Mouse (Mus musculus): ENCODE data around the gene Tatdn2. TPM values are rescaled to one million over a fixed set of nuclear protein-coding genes. Genes with fewer than 3 reads are reported as not detected.
"Not testable (repeated sequence)": the region's sequence is repeated elsewhere in the genome, so short reads cannot be mapped to it uniquely, and the experiment has no call there.

The Tatdn2 gene
- polyA plus RNA-seq, 1 experiment from 2014 or later, result 0.87 TPM

DNA sequence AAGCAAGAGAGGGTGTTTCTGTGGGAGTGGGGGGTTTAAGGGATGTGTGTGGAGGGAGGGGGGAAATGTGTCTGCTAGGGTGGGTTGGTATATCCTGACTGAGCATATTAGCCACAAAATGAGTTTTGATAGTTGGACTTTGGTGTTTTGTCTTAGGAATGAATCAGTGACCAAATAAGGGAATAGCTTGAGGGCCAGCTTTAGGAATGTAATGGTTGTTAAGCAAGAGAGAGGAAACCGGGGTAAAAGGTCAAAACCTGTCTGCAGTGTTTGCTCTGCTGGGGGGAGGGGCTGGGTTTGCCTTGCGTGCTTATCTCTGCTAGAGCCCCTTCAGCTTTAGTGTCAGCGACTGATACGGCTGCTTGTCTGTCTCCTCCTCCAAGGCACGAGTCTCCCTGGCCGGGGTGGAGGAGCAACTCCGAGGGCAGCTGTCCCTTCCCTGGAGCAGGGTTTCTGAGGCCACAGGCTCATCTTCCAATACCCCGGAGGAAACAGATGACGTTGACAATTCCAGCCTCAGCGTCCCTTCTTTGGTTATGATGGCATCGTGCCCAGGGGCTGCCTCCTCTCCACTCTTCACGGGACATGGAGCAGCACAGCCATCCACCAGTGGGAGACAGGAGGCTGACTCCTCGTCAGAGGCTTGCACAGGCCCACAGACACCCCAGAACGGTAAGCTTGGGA lies 6.3 kb upstream of the Tatdn2 start:
- no peaks in the 10 kb centered on the region for H3K9me3 ChIP-seq (replicated peaks)
- peak; percentile 93 for ATAC-seq (ENCODE audit: insufficient number of reproducible peaks, low FRiP score)
- peaks cover 13% of the 10 kb centered on the region for H3K36me3 ChIP-seq
- H3K4me2 ChIP-seq, result peak overlapping the region; percentile 58
- peak overlapping the region; percentile 28 for H3K4me3 ChIP-seq
- H3K27me3 ChIP-seq (replicated peaks), result no peaks in the 10 kb centered on the region
- under 1% methylated on average over 14 of the region's 14 CpGs for WGBS
- H3K27ac ChIP-seq (ENCODE audit: poor library complexity, severe bottlenecking), result peak overlapping the region; percentile 87
- peak overlapping the region; percentile 34 for H3K9ac ChIP-seq
- peaks cover 59% of the 10 kb centered on the region for H3K4me1 ChIP-seq (replicated peaks)

DNA sequence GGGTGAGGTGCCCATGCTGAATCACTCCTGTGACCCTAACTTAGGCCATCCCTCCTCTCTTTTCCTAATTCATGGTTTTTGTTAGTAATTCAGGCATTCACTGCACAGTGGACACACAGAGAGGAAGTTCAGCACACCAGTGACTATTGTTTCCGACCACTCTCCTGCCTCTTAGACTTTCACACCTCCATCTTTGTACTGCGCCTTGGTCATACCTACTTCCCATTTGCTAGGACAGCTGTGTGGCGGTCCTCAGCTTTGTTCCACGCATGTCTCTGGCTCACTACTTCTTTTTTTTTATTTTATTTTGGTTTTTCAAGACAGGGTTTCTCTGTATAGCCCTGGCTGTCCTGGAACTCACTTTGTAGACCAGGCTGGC lies 5.8 kb upstream of the Tatdn2 start:
- H3K4me3 ChIP-seq, result peak overlapping the region; percentile 28

DNA sequence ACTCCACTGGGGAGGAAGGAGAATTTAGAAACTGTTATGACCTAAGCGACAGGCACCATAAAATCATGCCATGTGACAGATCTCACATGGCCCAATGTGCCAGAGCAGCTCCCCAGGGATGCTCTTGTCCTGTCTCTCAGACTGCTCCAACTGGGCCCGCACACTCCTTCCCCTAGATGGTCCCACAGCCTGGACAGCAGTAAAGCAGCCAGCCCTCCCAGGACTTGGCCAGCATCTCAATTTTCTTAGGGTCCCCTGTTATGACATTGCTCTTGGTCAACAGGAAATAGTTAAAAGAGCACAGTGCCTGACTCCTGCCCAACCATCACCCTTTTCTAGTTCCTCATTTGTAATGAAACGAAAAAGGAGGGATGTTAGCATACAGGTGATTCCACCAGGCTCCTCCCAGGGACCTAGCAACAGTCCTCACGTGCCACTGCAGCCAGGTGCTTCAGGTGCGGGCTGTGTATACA lies 4.2 kb upstream of the Tatdn2 start:
- H3K36me3 ChIP-seq, result peaks cover 13% of the 10 kb centered on the region
- ATAC-seq (ENCODE audit: insufficient number of reproducible peaks, low FRiP score), result no peak
- H3K4me2 ChIP-seq, result peak overlapping the region; percentile 13; the same call in 1 of the 2 replicates
- peaks cover 54% of the 10 kb centered on the region for H3K4me1 ChIP-seq (replicated peaks)
- H3K9me3 ChIP-seq (replicated peaks), result no peaks in the 10 kb centered on the region
- H3K4me3 ChIP-seq, result no peak overlapping the region
- no peak overlapping the region for H3K9ac ChIP-seq
- H3K27ac ChIP-seq (ENCODE audit: poor library complexity, severe bottlenecking), result no peak overlapping the region
- 81% methylated on average over 5 of the region's 5 CpGs for WGBS
- no peaks in the 10 kb centered on the region for H3K27me3 ChIP-seq (replicated peaks)

More for the DNA sequence above, 5.8 kb upstream of the Tatdn2 start:
- Histone ChIP-seq H3K9ac (peak overlapping the region; percentile 34), H3K4me1 (replicated peaks) (peaks cover 64% of the 10 kb centered on the region), H3K27ac (ENCODE audit: poor library complexity, severe bottlenecking) (peak overlapping the region; percentile 87), H3K4me2 (peak overlapping the region; percentile 58), H3K36me3 (peaks cover 13% of the 10 kb centered on the region), H3K27me3 (replicated peaks) (no peaks in the 10 kb centered on the region), H3K9me3 (replicated peaks) (no peaks in the 10 kb centered on the region)
- WGBS, result 56% methylated on average over 4 of the region's 4 CpGs
- ATAC-seq (ENCODE audit: insufficient number of reproducible peaks, low FRiP score), result peak; percentile 19

DNA sequence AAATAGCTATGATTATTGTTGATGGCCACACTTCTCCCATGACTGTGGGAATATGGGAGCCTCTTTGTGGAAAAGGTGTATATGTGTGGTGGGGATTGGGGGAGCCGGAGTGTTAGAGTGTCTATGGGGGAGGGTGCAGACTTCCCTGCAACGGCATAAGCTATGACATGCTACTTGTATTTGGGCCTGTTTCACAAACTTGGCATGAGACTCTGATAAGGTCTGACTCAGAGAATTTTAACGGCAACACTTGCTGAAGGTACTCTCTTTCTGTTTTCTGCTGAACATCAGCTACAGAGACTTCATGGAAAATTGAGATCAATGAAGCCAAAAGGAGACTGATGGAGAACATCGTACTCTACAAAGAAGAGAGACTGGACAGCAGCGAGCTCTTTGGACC lies 3.5 kb upstream of the Tatdn2 start:
- no peaks in the 10 kb centered on the region for H3K27me3 ChIP-seq (replicated peaks)
- no peaks in the 10 kb centered on the region for H3K9me3 ChIP-seq (replicated peaks)
- H3K36me3 ChIP-seq, result peaks cover 13% of the 10 kb centered on the region
- peak overlapping the region; percentile 13 for H3K4me2 ChIP-seq
- H3K27ac ChIP-seq (ENCODE audit: poor library complexity, severe bottlenecking), result no peak overlapping the region
- ATAC-seq (ENCODE audit: insufficient number of reproducible peaks, low FRiP score), result no peak
- H3K9ac ChIP-seq, result no peak overlapping the region
- no peak overlapping the region for H3K4me3 ChIP-seq
- whole genome bisulfite sequencing, result 65% methylated on average over 5 of the region's 5 CpGs
- H3K4me1 ChIP-seq (replicated peaks), result peaks cover 54% of the 10 kb centered on the region

DNA sequence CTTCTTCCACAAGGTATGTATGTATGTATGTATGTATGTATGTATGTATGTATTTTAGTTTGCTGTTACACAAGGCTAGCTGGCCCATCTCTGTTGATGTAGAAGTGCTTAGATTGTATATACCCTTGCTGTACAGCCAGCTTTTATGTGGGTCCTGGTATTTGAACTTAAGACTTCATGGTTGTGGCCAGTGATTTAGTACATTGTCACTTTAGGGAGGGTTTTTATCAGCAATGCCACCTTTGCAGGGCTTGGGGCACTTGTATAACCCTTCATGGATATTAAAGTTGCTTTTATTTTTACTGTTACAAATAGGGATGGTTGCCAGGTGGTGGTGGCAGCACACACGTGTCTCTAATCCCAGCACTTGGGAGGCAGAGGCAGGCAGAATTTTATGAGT lies 1.6 kb upstream of the Tatdn2 start:
- Histone ChIP-seq H3K4me3 (no peak overlapping the region), H3K4me2 (no peak overlapping the region), H3K4me1 (replicated peaks) (peaks cover 65% of the 10 kb centered on the region), H3K9ac (no peak overlapping the region), H3K36me3 (peaks cover 23% of the 10 kb centered on the region), H3K27ac (ENCODE audit: poor library complexity, severe bottlenecking) (no peak overlapping the region), H3K27me3 (replicated peaks) (no peaks in the 10 kb centered on the region), H3K9me3 (replicated peaks) (no peaks in the 10 kb centered on the region)
- WGBS, result 71% methylated on average over 1 of the region's 1 CpGs
- no peak for ATAC-seq (ENCODE audit: insufficient number of reproducible peaks, low FRiP score)

DNA sequence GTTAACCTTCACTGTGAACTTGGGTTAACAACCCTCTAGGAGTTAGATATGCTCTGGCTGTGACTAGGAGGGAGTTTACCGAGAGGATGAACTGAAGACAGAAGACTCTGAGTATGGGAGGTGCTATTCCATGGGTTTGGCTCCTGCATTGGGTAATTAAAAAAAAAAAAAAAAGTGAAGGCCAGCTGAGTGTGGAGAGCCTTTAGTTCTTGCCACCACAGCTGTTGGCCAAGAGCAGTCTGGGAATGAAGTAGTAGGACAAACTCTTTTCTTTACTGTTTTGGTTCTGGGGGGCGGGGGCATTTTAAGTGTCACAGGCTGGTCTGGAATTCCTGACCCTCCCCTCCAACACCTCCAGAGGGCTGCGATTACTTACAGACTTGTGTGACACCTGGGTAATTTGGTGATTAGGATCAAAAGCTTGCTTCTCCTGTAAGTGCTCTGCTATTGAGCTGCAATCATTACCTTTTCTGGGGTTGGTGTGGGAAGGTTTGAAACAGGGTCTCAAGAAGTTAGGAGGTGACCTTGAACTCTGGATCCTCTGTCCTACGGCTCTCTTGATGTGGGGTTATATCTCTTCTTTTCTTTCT lies 989 bp upstream of the Tatdn2 start:
- no peaks in the 10 kb centered on the region for H3K27me3 ChIP-seq (replicated peaks)
- ATAC-seq (ENCODE audit: insufficient number of reproducible peaks, low FRiP score), result no peak
- H3K9ac ChIP-seq, result no peak overlapping the region
- H3K9me3 ChIP-seq (replicated peaks), result no peaks in the 10 kb centered on the region
- peaks cover 26% of the 10 kb centered on the region for H3K36me3 ChIP-seq
- 41% methylated on average over 4 of the region's 4 CpGs for WGBS
- peak overlapping the region; percentile 69; the same call in 1 of the 2 replicates for H3K4me3 ChIP-seq
- peak overlapping the region; percentile 92 for H3K27ac ChIP-seq (ENCODE audit: poor library complexity, severe bottlenecking)
- H3K4me2 ChIP-seq, result peak overlapping the region; percentile 97
- H3K4me1 ChIP-seq (replicated peaks), result peaks cover 61% of the 10 kb centered on the region

DNA sequence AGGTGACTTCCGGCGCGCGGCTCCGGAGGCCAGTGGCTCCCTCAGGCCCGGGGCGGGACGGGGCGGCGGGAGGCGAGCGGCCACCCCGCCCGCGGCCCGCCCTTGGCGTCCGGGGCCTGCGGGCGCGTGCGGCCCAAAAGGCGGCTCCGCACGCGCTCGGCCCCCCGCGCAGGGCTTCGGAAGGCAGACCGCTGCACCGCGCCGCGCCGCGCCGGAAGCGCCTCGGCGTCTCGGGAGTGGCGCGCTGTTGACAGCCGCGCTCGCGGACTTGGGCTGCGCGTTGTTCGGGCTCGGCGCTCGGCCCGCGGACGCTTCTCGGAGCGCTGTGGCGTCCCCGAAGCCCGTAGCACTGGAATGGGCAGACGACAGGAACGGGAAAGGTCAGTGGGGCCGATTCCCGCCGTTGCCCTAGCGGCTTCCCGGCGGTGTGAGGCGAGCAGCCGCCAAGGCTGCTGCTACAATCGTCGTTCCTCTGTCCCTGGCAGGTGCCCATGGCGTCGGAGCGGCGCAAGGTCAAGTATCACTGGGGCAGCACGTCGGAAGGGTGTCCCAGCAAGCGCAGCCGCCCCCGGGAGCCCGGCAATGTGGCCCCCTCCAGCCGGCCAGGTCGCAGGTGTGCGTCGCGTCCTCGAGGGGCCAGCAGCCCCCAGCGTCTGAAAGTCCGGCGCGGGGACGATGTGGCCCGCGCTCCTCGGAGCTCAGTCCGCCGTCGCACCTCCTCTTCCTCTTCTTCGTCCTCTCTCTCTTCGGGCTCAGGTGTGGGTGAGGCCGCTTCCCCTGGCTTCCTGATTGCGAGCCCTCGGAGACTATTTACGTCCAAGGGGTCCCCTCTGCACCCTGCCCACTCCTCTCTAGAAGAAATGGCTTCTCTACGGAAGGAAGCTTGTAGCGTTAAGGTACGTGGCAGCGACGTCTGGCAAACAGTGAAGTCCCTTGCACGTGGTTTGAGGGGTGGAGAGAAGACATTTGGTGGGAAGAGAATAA lies 664 bp downstream of the Tatdn2 start:
- H3K27me3 ChIP-seq (replicated peaks), result no peaks in the 10 kb centered on the region
- H3K36me3 ChIP-seq, result peaks cover 42% of the 10 kb centered on the region
- no peaks in the 10 kb centered on the region for H3K9me3 ChIP-seq (replicated peaks)
- under 1% methylated on average over 104 of the region's 113 CpGs for WGBS
- peak overlapping the region; percentile 97 for H3K4me2 ChIP-seq
- H3K27ac ChIP-seq (ENCODE audit: poor library complexity, severe bottlenecking), result peak overlapping the region; percentile 92
- peaks cover 50% of the 10 kb centered on the region for H3K4me1 ChIP-seq (replicated peaks)
- peak overlapping the region; percentile 96 for H3K9ac ChIP-seq
- no peak for ATAC-seq (ENCODE audit: insufficient number of reproducible peaks, low FRiP score)
- peak overlapping the region; percentile 69 for H3K4me3 ChIP-seq

DNA sequence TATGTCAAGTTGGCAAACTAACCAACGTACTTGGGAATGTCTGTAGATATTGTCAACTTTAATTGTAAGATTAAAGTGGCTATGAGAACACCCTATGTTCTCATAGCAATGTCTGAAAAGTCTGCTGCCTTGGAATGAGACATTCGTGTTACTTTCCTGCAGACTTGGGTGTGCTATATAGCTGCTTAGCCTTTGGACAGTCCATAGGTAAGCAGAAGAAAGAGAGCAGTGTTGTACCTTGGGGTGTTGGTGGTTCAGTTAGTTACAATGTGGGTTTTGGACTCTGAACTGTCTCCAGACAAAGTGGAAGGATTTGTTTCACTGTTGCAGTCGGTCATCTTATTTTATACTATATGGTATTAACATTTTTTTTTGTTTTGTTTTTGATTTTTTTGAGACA lies 15.9 kb downstream of the Tatdn2 start:
- WGBS, result 91% methylated on average over 3 of the region's 3 CpGs
- Histone ChIP-seq H3K27ac (ENCODE audit: poor library complexity, severe bottlenecking) (no peak overlapping the region), H3K9ac (no peak overlapping the region), H3K4me2 (no peak overlapping the region), H3K4me3 (no peak overlapping the region), H3K36me3 (peaks cover 97% of the 10 kb centered on the region), H3K9me3 (replicated peaks) (no peaks in the 10 kb centered on the region), H3K27me3 (replicated peaks) (no peaks in the 10 kb centered on the region), H3K4me1 (replicated peaks) (no peaks in the 10 kb centered on the region)
- no peak for ATAC-seq (ENCODE audit: insufficient number of reproducible peaks, low FRiP score)

DNA sequence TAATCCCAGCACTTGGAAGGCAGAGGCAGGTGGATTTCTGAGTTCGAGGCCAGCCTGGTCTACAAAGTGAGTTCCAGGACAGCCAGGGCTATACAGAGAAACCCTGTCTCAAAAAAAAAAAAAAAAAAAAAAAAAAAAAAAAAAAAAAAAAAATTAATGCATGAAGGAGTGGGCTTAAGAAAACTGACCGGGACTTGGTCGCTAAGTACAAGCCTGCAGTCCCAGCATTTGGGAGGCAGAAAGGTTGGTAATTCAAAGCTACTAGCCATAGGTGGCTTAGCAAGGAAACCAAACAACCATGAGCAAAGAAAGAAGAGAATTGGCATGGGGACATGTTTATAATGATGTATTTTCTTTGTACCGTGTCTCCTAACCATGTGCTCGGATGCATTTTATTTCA lies 16.5 kb downstream of the Tatdn2 start:
- 88% methylated on average over 5 of the region's 5 CpGs for WGBS
- not testable (repeated sequence) for H3K9ac ChIP-seq; H3K27ac ChIP-seq (ENCODE audit: poor library complexity, severe bottlenecking); ATAC-seq (ENCODE audit: insufficient number of reproducible peaks, low FRiP score); H3K9me3 ChIP-seq (replicated peaks); H3K27me3 ChIP-seq (replicated peaks); H3K4me3 ChIP-seq; H3K4me2 ChIP-seq; H3K4me1 ChIP-seq (replicated peaks)
- H3K36me3 ChIP-seq, result peaks cover 95% of the 10 kb centered on the region

DNA sequence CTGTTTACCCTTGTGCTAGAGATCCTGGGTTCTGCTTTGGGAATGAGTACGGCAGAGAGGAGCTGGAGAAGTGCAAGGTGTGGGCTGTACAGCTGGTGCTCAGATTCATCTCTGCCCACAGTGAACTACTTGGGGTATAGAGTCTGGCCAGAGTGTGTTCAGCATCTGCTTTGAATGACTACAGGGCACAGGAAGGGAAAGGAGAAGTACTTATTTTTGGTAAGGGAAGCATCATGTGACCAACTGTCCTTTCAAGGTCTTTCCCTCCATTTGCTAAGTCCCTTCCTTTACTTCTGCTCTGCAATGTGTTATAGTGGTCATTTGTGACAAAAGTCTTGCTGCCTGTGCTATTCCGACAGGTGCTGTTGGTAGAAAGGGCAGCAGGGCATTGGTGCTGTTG lies 17.4 kb downstream of the Tatdn2 start:
- Histone ChIP-seq H3K4me3 (no peak overlapping the region), H3K4me1 (replicated peaks) (no peaks in the 10 kb centered on the region), H3K27ac (ENCODE audit: poor library complexity, severe bottlenecking) (no peak overlapping the region), H3K27me3 (replicated peaks) (no peaks in the 10 kb centered on the region), H3K9me3 (replicated peaks) (no peaks in the 10 kb centered on the region), H3K9ac (no peak overlapping the region), H3K36me3 (peaks cover 94% of the 10 kb centered on the region), H3K4me2 (no peak overlapping the region)
- ATAC-seq (ENCODE audit: insufficient number of reproducible peaks, low FRiP score), result no peak
- 90% methylated on average over 2 of the region's 2 CpGs for WGBS

DNA sequence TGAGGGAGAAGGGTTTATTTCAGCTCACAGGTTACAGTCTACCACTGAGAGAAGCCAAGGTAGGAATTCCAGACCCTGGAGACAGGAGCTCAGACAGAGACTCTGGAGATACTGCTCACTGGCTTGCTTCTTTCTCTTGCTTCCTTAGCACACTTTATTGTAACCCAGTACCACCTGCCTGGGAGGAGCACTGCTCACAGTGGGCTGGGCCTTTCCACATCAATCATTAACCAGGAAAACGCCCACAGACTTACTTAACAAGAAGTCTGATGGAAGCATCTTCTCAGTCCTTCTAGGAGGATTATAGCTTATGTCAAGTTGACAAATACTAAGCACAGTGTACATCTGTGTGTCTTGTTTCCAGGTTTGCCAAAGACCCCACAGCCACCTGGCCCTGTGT lies 17.9 kb downstream of the Tatdn2 start:
- H3K4me1 ChIP-seq (replicated peaks), result no peaks in the 10 kb centered on the region
- no peak overlapping the region for H3K9ac ChIP-seq
- H3K27ac ChIP-seq (ENCODE audit: poor library complexity, severe bottlenecking), result no peak overlapping the region
- no peaks in the 10 kb centered on the region for H3K9me3 ChIP-seq (replicated peaks)
- no peak overlapping the region for H3K4me2 ChIP-seq
- peaks cover 94% of the 10 kb centered on the region for H3K36me3 ChIP-seq
- H3K27me3 ChIP-seq (replicated peaks), result no peaks in the 10 kb centered on the region
- ATAC-seq (ENCODE audit: insufficient number of reproducible peaks, low FRiP score), result no peak
- H3K4me3 ChIP-seq, result no peak overlapping the region
- 78% methylated on average over 1 of the region's 1 CpGs for WGBS
